8 mouse cellular contexts compared by ENCODE assay signal in genomic region chr3:90248746-90249100, GRCm38 (mm10). TPM values are rescaled to one million over a fixed set of nuclear protein-coding genes. Genes with fewer than 3 reads are reported as not detected.
DNase-seq lines count a peak whose midpoint lies in the region; TF ChIP-seq lines count a peak whose summit lies in the region.

No protein-coding gene starts in this region.

- intact Hi-C loops in left cerebral cortex, adult 2 months (cut with DNase I), result loop anchor here (2.0 kb wide), 1 partner anchor 18 kb away; the partner anchor contains the start of gene Jtb
- intact Hi-C loops in heart, adult 2 months (cut with DNase I), result no loop called here

- DNase-seq in left cerebral cortex, adult 2 months (ENCODE audit: extremely low spot score in 1 of 2, low spot score in 2 of 2), result peak in 1 of 2 experiments; percentile 18
- DNase-seq in left cerebral cortex, adult 9 months (ENCODE audit: low spot score in 2 of 2), result no peak
- DNase-seq in heart, adult 2 months, result peak in 1 of 2 experiments; percentile 64
- peak; percentile 56 for DNase-seq in kidney, postnatal 14 days
- peak; percentile 25 to 47 for DNase-seq in thymus, postnatal 36 days
- no peak for DNase-seq in spleen, postnatal 4 days (ENCODE audit: low spot score in 2 of 2)

- H3K4me3 ChIP-seq in left cerebral cortex, adult 2 months, result peak overlapping the region; percentile 91
- peak overlapping the region; percentile 62 for H3K4me3 ChIP-seq in bone marrow, adult 2 months (replicated peaks; ENCODE audit: control insufficient read depth, low read depth, low read length)
- peak overlapping the region; percentile 71 for H3K4me3 ChIP-seq in heart, adult 2 months
- H3K4me3 ChIP-seq in macrophage (ENCODE audit: inconsistent target), result peak overlapping the region; percentile 95

- peaks cover 3% of the 10 kb centered on the region; the same call in 1 of the 2 replicates for H3K4me1 ChIP-seq in bone marrow, adult 2 months (ENCODE audit: control insufficient read depth, insufficient read depth, low read length)
- peaks cover 5% of the 10 kb centered on the region for H3K4me1 ChIP-seq in heart, adult 2 months (ENCODE audit: control insufficient read depth, insufficient read depth, low read length)

- no peaks in the 10 kb centered on the region for H3K27me3 ChIP-seq in heart, adult 2 months (ENCODE audit: control insufficient read depth, insufficient read depth, low read length)

- H3K36me3 ChIP-seq in heart, adult 2 months (ENCODE audit: control insufficient read depth, insufficient read depth, low read length), result no peaks in the 10 kb centered on the region; the same call in 1 of the 2 replicates
- H3K36me3 ChIP-seq in macrophage (ENCODE audit: inconsistent target), result peaks cover 11% of the 10 kb centered on the region; the same call in 1 of the 2 replicates

- no peaks in the 10 kb centered on the region for H3K79me2 ChIP-seq in heart, adult 2 months (replicated peaks; ENCODE audit: control insufficient read depth, insufficient read depth, low read length)
- peaks cover 31% of the 10 kb centered on the region for H3K79me2 ChIP-seq in macrophage (ENCODE audit: inconsistent target)

- peak overlapping the region; percentile 91 for H3K27ac ChIP-seq in left cerebral cortex, adult 2 months
- peak overlapping the region; percentile 84; the same call in 1 of the 2 replicates for H3K27ac ChIP-seq in bone marrow, adult 2 months (ENCODE audit: control insufficient read depth, insufficient read depth, low read depth, low read length, poor library complexity)
- peak overlapping the region; percentile 98 for H3K27ac ChIP-seq in heart, adult 2 months
- peak overlapping the region; percentile 98 for H3K27ac ChIP-seq in macrophage

- peak overlapping the region; percentile 82 for H3K9ac ChIP-seq in heart, adult 2 months (ENCODE audit: low read depth, low read length)

- 0 out of 2 replicates have a peak, but pooled peaks have one; percentile 8 for TF ChIP-seq EP300 in heart, adult 2 months (IDR thresholded peaks at IDR 0.05; ENCODE audit: insufficient read depth, low read depth, low read length)

- no peak for TF ChIP-seq POLR2A in bone marrow, adult 2 months (IDR thresholded peaks at IDR 0.05; ENCODE audit: borderline replicate concordance, control insufficient read depth, low read depth, low read length)
- TF ChIP-seq POLR2A in heart, adult 2 months (IDR thresholded peaks at IDR 0.05; ENCODE audit: insufficient read depth, low read depth, low read length), result 0 out of 2 replicates have a peak, but pooled peaks have one; percentile 7

- TF ChIP-seq CTCF in left cerebral cortex, adult 2 months (IDR thresholded peaks at IDR 0.05), result no peak
- no peak for TF ChIP-seq CTCF in bone marrow, adult 2 months (IDR thresholded peaks at IDR 0.05; ENCODE audit: control insufficient read depth, insufficient read depth, low read length)
- no peak for TF ChIP-seq CTCF in heart, adult 2 months (IDR thresholded peaks at IDR 0.05)

- WGBS in bone marrow, adult 2 months, result 3% methylated on average over 10 of the region's 10 CpGs
- under 1% methylated on average over 10 of the region's 10 CpGs for WGBS in heart, adult 2 months
- WGBS in macrophage (ENCODE audit: missing documents), result 2% methylated on average over 10 of the region's 10 CpGs

RNA-seq across cellular contexts. Expression of gene Slc39a1, which starts 0.8 kb away (rescaled TPM):
- 10 to 100 TPM; 38.8 to 43.0 TPM for total RNA-seq in left cerebral cortex, adult 2 months (2021)
- polyA plus RNA-seq in bone marrow, adult 2 months (2011; ENCODE audit: insufficient read depth, insufficient read length, low replicate concordance, missing spikeins), result 11.6 and 29.3 TPM in 2 replicates
- 10 to 100 TPM; 67.6 to 75.5 TPM for total RNA-seq in heart, adult 2 months (2021)
- polyA plus RNA-seq in heart, adult 2 months (2012; rRNA removed), result 57.3 and 83.7 TPM in 2 replicates
- 10 to 100 TPM; 21.3 to 81.5 (median 49.6) TPM for total RNA-seq in macrophage (2018; cell fraction: chromatin; rRNA removed)
- total RNA-seq in macrophage (2018; cell fraction: cytosol; rRNA removed), result 100 to 1,000 TPM; 151 to 283 (median 205) TPM
- 100 to 1,000 TPM; 138 to 261 (median 185) TPM for total RNA-seq in macrophage (2018; cell fraction: nucleus; rRNA removed)
- 169 to 236 TPM (median 174 TPM) in 3 replicates for polyA plus RNA-seq in macrophage (2018)

RNA-seq across cellular contexts. Expression of gene Crtc2, which starts 5.2 kb away (rescaled TPM):
- total RNA-seq in left cerebral cortex, adult 2 months (2021), result 10 to 100 TPM; 39.5 to 43.6 TPM
- polyA plus RNA-seq in bone marrow, adult 2 months (2011; ENCODE audit: insufficient read depth, insufficient read length, low replicate concordance, missing spikeins), result 45.5 and 67.3 TPM in 2 replicates
- total RNA-seq in heart, adult 2 months (2021), result 10 to 100 TPM; 16.6 to 17.1 TPM
- polyA plus RNA-seq in heart, adult 2 months (2012; rRNA removed), result 32.9 and 33.7 TPM in 2 replicates
- total RNA-seq in macrophage (2018; cell fraction: chromatin; rRNA removed), result 100 to 1,000 TPM in 23 of 26 experiments, 10 to 100 TPM in 3; 91.2 to 489 (median 146) TPM
- total RNA-seq in macrophage (2018; cell fraction: cytosol; rRNA removed), result 10 to 100 TPM; 25.7 to 61.7 (median 31.1) TPM
- total RNA-seq in macrophage (2018; cell fraction: nucleus; rRNA removed), result 100 to 1,000 TPM in 16 of 26 experiments, 10 to 100 TPM in 10; 53.4 to 348 (median 110) TPM
- polyA plus RNA-seq in macrophage (2018), result 15.7 to 39.3 TPM (median 26.5 TPM) in 3 replicates

RNA-seq across cellular contexts. Expression of gene Creb3l4, which starts 5.4 kb away (rescaled TPM):
- total RNA-seq in left cerebral cortex, adult 2 months (2021), result under 1 TPM; 0.42 to 0.50 TPM
- polyA plus RNA-seq in bone marrow, adult 2 months (2011; ENCODE audit: insufficient read depth, insufficient read length, low replicate concordance, missing spikeins), result not detected in 2 replicates
- total RNA-seq in heart, adult 2 months (2021), result under 1 TPM; 0.14 to 0.16 TPM
- 0.53 and 0.55 TPM in 2 replicates for polyA plus RNA-seq in heart, adult 2 months (2012; rRNA removed)
- total RNA-seq in macrophage (2018; cell fraction: chromatin; rRNA removed), result 1 to 10 TPM; 1.1 to 8.5 (median 2.2) TPM
- total RNA-seq in macrophage (2018; cell fraction: cytosol; rRNA removed), result 1 to 10 TPM in 22 of 26 experiments, under 1 TPM in 4; 0.65 to 1.7 (median 1.3) TPM
- total RNA-seq in macrophage (2018; cell fraction: nucleus; rRNA removed), result 1 to 10 TPM in 24 of 26 experiments, under 1 TPM in 2; 0.83 to 6.9 (median 2.1) TPM
- polyA plus RNA-seq in macrophage (2018), result 0.79 to 1.2 TPM (median 1.2 TPM) in 3 replicates

RNA-seq across cellular contexts. Expression of gene Dennd4b, which starts 16.3 kb away (rescaled TPM):
- 10 to 100 TPM; 35.0 to 36.7 TPM for total RNA-seq in left cerebral cortex, adult 2 months (2021)
- polyA plus RNA-seq in bone marrow, adult 2 months (2011; ENCODE audit: insufficient read depth, insufficient read length, low replicate concordance, missing spikeins), result 24.7 and 68.6 TPM in 2 replicates
- 10 to 100 TPM; 35.7 to 36.5 TPM for total RNA-seq in heart, adult 2 months (2021)
- polyA plus RNA-seq in heart, adult 2 months (2012; rRNA removed), result 45.6 and 45.9 TPM in 2 replicates
- total RNA-seq in macrophage (2018; cell fraction: chromatin; rRNA removed), result 100 to 1,000 TPM; 169 to 514 (median 283) TPM
- 10 to 100 TPM; 38.9 to 75.0 (median 53.6) TPM for total RNA-seq in macrophage (2018; cell fraction: cytosol; rRNA removed)
- total RNA-seq in macrophage (2018; cell fraction: nucleus; rRNA removed), result 100 to 1,000 TPM; 112 to 289 (median 167) TPM
- polyA plus RNA-seq in macrophage (2018), result 25.4 to 40.1 TPM (median 34.8 TPM) in 3 replicates

RNA-seq across cellular contexts. Expression of gene Jtb, which starts 17.3 kb away (rescaled TPM):
- 10 to 100 TPM; 43.8 to 49.5 TPM for total RNA-seq in left cerebral cortex, adult 2 months (2021)
- 38.7 and 72.7 TPM in 2 replicates for polyA plus RNA-seq in bone marrow, adult 2 months (2011; ENCODE audit: insufficient read depth, insufficient read length, low replicate concordance, missing spikeins)
- total RNA-seq in heart, adult 2 months (2021), result 10 to 100 TPM; 49.3 to 56.6 TPM
- polyA plus RNA-seq in heart, adult 2 months (2012; rRNA removed), result 36.0 and 42.3 TPM in 2 replicates
- 100 to 1,000 TPM in 15 of 26 experiments, 10 to 100 TPM in 11; 56.6 to 143 (median 104) TPM for total RNA-seq in macrophage (2018; cell fraction: chromatin; rRNA removed)
- 10 to 100 TPM; 45.3 to 85.3 (median 62.0) TPM for total RNA-seq in macrophage (2018; cell fraction: cytosol; rRNA removed)
- total RNA-seq in macrophage (2018; cell fraction: nucleus; rRNA removed), result 100 to 1,000 TPM in 16 of 26 experiments, 10 to 100 TPM in 10; 63.7 to 150 (median 104) TPM
- 41.1 to 83.2 TPM (median 71.3 TPM) in 3 replicates for polyA plus RNA-seq in macrophage (2018)

Comparison
In these comparisons a context has a peak if more than half of its experiments do, and no peak if none do; other contexts are left out.
1. DNase-seq: peak in kidney, postnatal 14 days (single experiment) and thymus, postnatal 36 days (2 of 2); none in left cerebral cortex, adult 9 months (0 of 2) and spleen, postnatal 4 days (0 of 2).
2. Peak in every context shown above with its lines, with median percentiles within 50 percentile points of each other: H3K27ac ChIP-seq and H3K4me3 ChIP-seq.